Mouse (Mus musculus): ENCODE measurements around the gene Gm11172. TPM values are rescaled to one million over a fixed set of nuclear protein-coding genes. Genes with fewer than 3 reads are reported as not detected.

Gm11172 gene
- polyA plus RNA-seq, 1 experiment from 2014 or later, result not detected

DNA sequence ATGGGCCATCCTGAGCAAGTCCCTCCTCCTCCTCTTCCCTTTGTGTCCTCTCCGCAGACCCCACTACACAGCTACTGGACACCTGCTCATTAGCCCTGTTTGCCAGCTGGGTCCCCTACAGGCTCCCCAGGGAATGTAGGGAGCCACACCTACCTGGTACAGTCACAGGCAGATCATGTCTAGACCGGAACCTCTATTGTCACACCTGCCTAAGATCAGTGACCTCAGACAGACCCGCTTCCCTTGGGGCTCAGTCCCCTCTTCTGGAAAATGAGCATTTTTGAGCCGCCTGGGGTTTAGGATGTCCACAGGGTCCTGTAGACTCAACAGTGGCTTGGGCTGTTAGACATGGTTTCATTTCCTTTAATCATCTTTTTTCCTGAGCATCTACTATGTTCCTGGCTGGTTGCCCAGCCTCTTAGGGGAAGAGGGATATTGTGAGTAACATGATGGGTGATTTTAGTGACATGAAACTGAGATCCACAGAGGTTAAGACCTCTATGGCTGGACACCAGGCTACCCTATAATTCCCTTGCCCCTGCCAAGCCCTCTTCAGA lies 5.9 kb downstream of the Gm11172 start:
- no peak overlapping the region for H3K4me3 ChIP-seq (replicated peaks)
- 74% methylated on average over 4 of the region's 4 CpGs for WGBS (ENCODE audit: insufficient replicate concordance)
- H3K9me3 ChIP-seq (replicated peaks), result no peaks in the 10 kb centered on the region
- no peak overlapping the region for H3K4me2 ChIP-seq
- no peak overlapping the region for H3K9ac ChIP-seq
- peaks cover 13% of the 10 kb centered on the region for H3K4me1 ChIP-seq (replicated peaks)
- no peaks in the 10 kb centered on the region for H3K36me3 ChIP-seq
- peaks cover 11% of the 10 kb centered on the region; the same call in 1 of the 2 replicates for H3K27me3 ChIP-seq
- DNase-seq (no peak), ATAC-seq (ENCODE audit: low read depth) (no peak)
- no peak overlapping the region for H3K27ac ChIP-seq

DNA sequence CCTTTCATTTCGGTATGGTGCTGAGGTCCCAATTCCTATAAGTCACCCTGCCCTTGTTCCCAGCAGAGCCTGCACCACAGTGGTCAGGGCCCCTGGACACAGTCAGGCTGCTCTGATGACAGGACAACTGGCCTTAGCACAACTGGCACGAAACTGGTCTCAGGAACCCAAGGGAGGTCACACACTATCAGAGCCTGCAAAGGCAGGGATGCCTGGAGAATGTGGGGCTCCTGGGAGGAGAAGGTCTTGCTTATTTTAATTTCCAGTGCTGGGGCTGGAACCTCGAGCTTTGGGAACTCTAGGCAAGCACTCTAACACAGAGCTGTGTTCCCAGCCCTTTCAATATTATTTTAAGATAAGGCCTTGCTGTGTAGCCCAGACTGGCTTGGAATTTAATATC lies 7.3 kb downstream of the Gm11172 start:
- Histone ChIP-seq H3K9me3 (replicated peaks) (no peaks in the 10 kb centered on the region), H3K4me2 (no peak overlapping the region), H3K27me3 (peaks cover 11% of the 10 kb centered on the region; the same call in 1 of the 2 replicates), H3K4me1 (replicated peaks) (peaks cover 7% of the 10 kb centered on the region), H3K27ac (no peak overlapping the region), H3K36me3 (no peaks in the 10 kb centered on the region), H3K9ac (no peak overlapping the region), H3K4me3 (replicated peaks) (no peak overlapping the region)
- 53% methylated on average over 3 of the region's 3 CpGs for WGBS (ENCODE audit: insufficient replicate concordance)
- ATAC-seq (ENCODE audit: low read depth) (no peak), DNase-seq (no peak)

- DNase-seq (no peak), ATAC-seq (ENCODE audit: low read depth) (no peak)
Observed at GRCm38 (mm10) chr16:10821387-10821786, 8.7 kb downstream of the Gm11172 start.

GRCm38 (mm10) chr16:10824536-10824935 lies 11.8 kb downstream of the Gm11172 start:
- WGBS (ENCODE audit: insufficient replicate concordance), result 71% methylated on average over 1 of the region's 1 CpGs
- ATAC-seq (ENCODE audit: low read depth) (no peak), DNase-seq (no peak)
- no peak overlapping the region for H3K4me3 ChIP-seq (replicated peaks)
- H3K27ac ChIP-seq, result no peak overlapping the region
- H3K4me1 ChIP-seq (replicated peaks), result no peaks in the 10 kb centered on the region
- no peak overlapping the region for H3K4me2 ChIP-seq
- H3K36me3 ChIP-seq, result no peaks in the 10 kb centered on the region
- H3K9me3 ChIP-seq (replicated peaks), result no peaks in the 10 kb centered on the region
- H3K9ac ChIP-seq, result no peak overlapping the region
- H3K27me3 ChIP-seq, result no peaks in the 10 kb centered on the region; the same call in 1 of the 2 replicates

More at GRCm38 (mm10) chr16:10821387-10821786, 8.7 kb downstream of the Gm11172 start:
- no peaks in the 10 kb centered on the region for H3K36me3 ChIP-seq
- no peaks in the 10 kb centered on the region for H3K9me3 ChIP-seq (replicated peaks)
- whole genome bisulfite sequencing (ENCODE audit: insufficient replicate concordance), result 69% methylated on average over 4 of the region's 4 CpGs
- no peak overlapping the region for H3K4me3 ChIP-seq (replicated peaks)
- peaks cover 10% of the 10 kb centered on the region; the same call in 1 of the 2 replicates for H3K27me3 ChIP-seq
- no peak overlapping the region for H3K9ac ChIP-seq
- no peak overlapping the region for H3K27ac ChIP-seq
- 0 out of 2 replicates have a peak, but pooled peaks cover 3% of the 10 kb centered on the region for H3K4me1 ChIP-seq (replicated peaks)
- no peak overlapping the region for H3K4me2 ChIP-seq

GRCm38 (mm10) chr16:10825840-10826239 lies 13.1 kb downstream of the Gm11172 start:
- DNase-seq (no peak), ATAC-seq (ENCODE audit: low read depth) (no peak)
- H3K36me3 ChIP-seq, result no peaks in the 10 kb centered on the region
- H3K27me3 ChIP-seq, result no peaks in the 10 kb centered on the region; the same call in 1 of the 2 replicates
- no peaks in the 10 kb centered on the region for H3K4me1 ChIP-seq (replicated peaks)
- no peak overlapping the region for H3K27ac ChIP-seq
- H3K9me3 ChIP-seq (replicated peaks), result no peaks in the 10 kb centered on the region
- no peak overlapping the region for H3K4me3 ChIP-seq (replicated peaks)
- no peak overlapping the region for H3K9ac ChIP-seq
- no peak overlapping the region for H3K4me2 ChIP-seq
- WGBS (ENCODE audit: insufficient replicate concordance), result 72% methylated on average over 4 of the region's 4 CpGs

DNA sequence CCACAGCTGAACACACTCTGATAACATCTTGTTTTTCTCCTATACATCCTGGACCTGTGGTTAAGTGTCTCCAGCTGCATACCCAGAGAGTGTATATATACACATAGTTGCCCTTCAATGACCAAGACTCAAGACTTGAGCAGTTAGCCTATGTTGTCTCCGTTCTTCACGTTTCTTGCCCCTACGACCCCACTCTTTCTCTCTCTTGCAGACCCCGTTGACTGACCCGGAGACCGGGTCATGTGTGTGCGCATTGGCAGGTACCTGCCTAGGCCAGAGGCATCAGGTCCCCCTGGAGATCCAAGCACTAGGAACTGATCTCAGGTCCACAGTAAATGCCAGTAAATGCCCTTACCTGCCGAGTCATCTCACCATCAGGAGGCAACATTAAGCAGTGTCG lies 14.6 kb downstream of the Gm11172 start:
- Histone ChIP-seq H3K9ac (no peak overlapping the region), H3K9me3 (replicated peaks) (no peaks in the 10 kb centered on the region), H3K4me2 (no peak overlapping the region), H3K27ac (no peak overlapping the region), H3K27me3 (no peaks in the 10 kb centered on the region; the same call in 1 of the 2 replicates), H3K4me3 (replicated peaks) (no peak overlapping the region), H3K36me3 (no peaks in the 10 kb centered on the region), H3K4me1 (replicated peaks) (no peaks in the 10 kb centered on the region)
- DNase-seq (no peak), ATAC-seq (ENCODE audit: low read depth) (no peak)
- 73% methylated on average over 9 of the region's 9 CpGs for WGBS (ENCODE audit: insufficient replicate concordance)

DNA sequence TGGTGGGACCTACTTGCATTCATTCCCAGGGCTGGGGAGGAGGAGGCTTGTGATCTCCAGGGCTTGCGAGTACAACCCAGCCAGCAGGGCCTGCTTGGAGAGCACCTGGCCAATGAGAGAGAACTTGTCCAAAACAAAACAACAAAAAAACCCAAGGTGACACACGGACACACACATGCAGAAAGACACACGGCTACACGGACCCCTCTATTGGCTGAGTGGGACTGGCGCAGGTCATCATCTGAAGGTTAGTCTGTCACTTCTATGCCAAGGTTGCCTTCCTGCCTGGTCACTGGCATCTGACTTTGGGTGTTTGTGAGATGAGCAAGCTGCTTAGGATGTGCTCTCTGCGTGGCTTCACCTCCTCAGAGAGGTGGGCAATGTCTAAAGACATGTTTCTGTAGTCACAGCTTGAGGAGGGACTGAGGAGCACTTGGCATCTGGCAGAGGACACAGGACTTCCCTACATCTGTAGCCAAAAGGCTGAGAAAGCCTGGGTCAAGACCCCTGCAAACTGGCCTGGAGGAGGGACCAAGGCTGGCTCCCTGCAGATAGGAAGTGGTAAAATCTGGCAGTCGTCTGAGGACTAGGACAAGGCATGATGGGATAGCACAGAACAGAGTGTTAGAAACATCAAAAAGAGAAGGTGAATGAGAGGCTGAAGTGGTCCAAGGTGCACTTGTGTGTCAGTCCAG lies 15.2 kb downstream of the Gm11172 start:
- no peak overlapping the region for H3K9ac ChIP-seq
- no peak for DNase-seq

GRCm38 (mm10) chr16:10828461-10828805 lies 15.7 kb downstream of the Gm11172 start:
- H3K9me3 ChIP-seq (replicated peaks), result no peaks in the 10 kb centered on the region
- H3K4me3 ChIP-seq (replicated peaks), result no peak overlapping the region
- no peaks in the 10 kb centered on the region for H3K36me3 ChIP-seq
- no peaks in the 10 kb centered on the region for H3K4me1 ChIP-seq (replicated peaks)
- ATAC-seq (ENCODE audit: low read depth) (no peak), DNase-seq (no peak)
- H3K27ac ChIP-seq, result no peak overlapping the region
- H3K27me3 ChIP-seq, result peaks cover 5% of the 10 kb centered on the region; the same call in 1 of the 2 replicates
- H3K4me2 ChIP-seq, result no peak overlapping the region
- H3K9ac ChIP-seq, result no peak overlapping the region
- 61% methylated on average over 4 of the region's 4 CpGs for WGBS (ENCODE audit: insufficient replicate concordance)

More for the DNA sequence above, 15.2 kb downstream of the Gm11172 start:
- Histone ChIP-seq H3K4me1 (replicated peaks) (no peaks in the 10 kb centered on the region), H3K4me3 (replicated peaks) (no peak overlapping the region), H3K9me3 (replicated peaks) (no peaks in the 10 kb centered on the region), H3K27me3 (peaks cover 2% of the 10 kb centered on the region; the same call in 1 of the 2 replicates), H3K27ac (no peak overlapping the region), H3K36me3 (no peaks in the 10 kb centered on the region), H3K4me2 (no peak overlapping the region)
- ATAC-seq (ENCODE audit: low read depth), result no peak
- WGBS (ENCODE audit: insufficient replicate concordance), result 61% methylated on average over 7 of the region's 7 CpGs

- WGBS (ENCODE audit: insufficient replicate concordance), result 9% methylated on average over 12 of the region's 12 CpGs
- DNase-seq (no peak), ATAC-seq (ENCODE audit: low read depth) (no peak)
- H3K36me3 ChIP-seq, result no peaks in the 10 kb centered on the region
- peaks cover 5% of the 10 kb centered on the region; the same call in 1 of the 2 replicates for H3K27me3 ChIP-seq
- no peak overlapping the region for H3K27ac ChIP-seq
- H3K4me3 ChIP-seq (replicated peaks), result peak overlapping the region; percentile 84
- H3K4me2 ChIP-seq, result peak overlapping the region; percentile 97
- H3K9ac ChIP-seq, result peak overlapping the region; percentile 88
- peaks cover 48% of the 10 kb centered on the region for H3K4me1 ChIP-seq (replicated peaks)
- H3K9me3 ChIP-seq (replicated peaks), result no peaks in the 10 kb centered on the region
Observed at GRCm38 (mm10) chr16:10834542-10834910, 21.8 kb downstream of the Gm11172 start.

- DNase-seq (peak; percentile 81), ATAC-seq (ENCODE audit: low read depth) (peak; percentile 98)
- 2% methylated on average over 69 of the region's 69 CpGs for WGBS (ENCODE audit: insufficient replicate concordance)
- H3K9me3 ChIP-seq (replicated peaks), result no peaks in the 10 kb centered on the region
- peak within 1 kb of the TSS; percentile 97 for H3K4me2 ChIP-seq
- peak within 1 kb of the TSS; percentile 89 for H3K27ac ChIP-seq
- peak within 1 kb of the TSS; percentile 84 for H3K4me3 ChIP-seq (replicated peaks)
- H3K9ac ChIP-seq, result peak within 1 kb of the TSS; percentile 88
- H3K4me1 ChIP-seq (replicated peaks), result peaks cover 49% of the 10 kb centered on the region
- H3K27me3 ChIP-seq, result peaks cover 5% of the 10 kb centered on the region; the same call in 1 of the 2 replicates
- 0 out of 2 replicates have a peak, but pooled peaks cover 3% of the 10 kb centered on the region for H3K36me3 ChIP-seq
Observed at GRCm38 (mm10) chr16:10834911-10835587, 22.3 kb downstream of the Gm11172 start, which contains the start of gene Rmi2. Rmi2 (plus strand) TSS chr16:10835059.

- Histone ChIP-seq H3K27me3 (peaks cover 5% of the 10 kb centered on the region; the same call in 1 of the 2 replicates), H3K9me3 (replicated peaks) (no peaks in the 10 kb centered on the region), H3K36me3 (peaks cover 8% of the 10 kb centered on the region), H3K4me1 (replicated peaks) (peaks cover 49% of the 10 kb centered on the region), H3K4me3 (replicated peaks) (no peak overlapping the region), H3K4me2 (peak overlapping the region; percentile 97; the same call in 1 of the 2 replicates), H3K9ac (no peak overlapping the region), H3K27ac (no peak overlapping the region)
- 84% methylated on average over 3 of the region's 3 CpGs for WGBS (ENCODE audit: insufficient replicate concordance)
- ATAC-seq (ENCODE audit: low read depth) (no peak), DNase-seq (no peak)
Observed at GRCm38 (mm10) chr16:10836388-10836787, 23.7 kb downstream of the Gm11172 start.

Measured in liver, embryonic 13.5 days (tissue).